Mouse (Mus musculus) urinary bladder, adult 18-20 months (tissue): Measurements from ENCODE around the gene Cd59b.

Experiments used
- DNase-seq, 2 experiments: peaks; one replicate each; pipeline ENCODE4 v3.0.0; 2022; ENCODE audit warnings: low spot score in 2 of 2, mixed read lengths in 2 of 2

The Cd59b gene

GRCm38 (mm10) chr2:104119097-104119496 lies 49.4 kb downstream of the Cd59b start:
- DNase-seq, result no peak

GRCm38 (mm10) chr2:104120312-104120711 lies 50.7 kb downstream of the Cd59b start:
- no peak for DNase-seq

GRCm38 (mm10) chr2:104121681-104122504 lies 52.2 kb downstream of the Cd59b start:
- no peak for DNase-seq

- peak; percentile 86 to 96 for DNase-seq
Observed at GRCm38 (mm10) chr2:104122505-104123378, 53.1 kb downstream of the Cd59b start, which contains the start of gene A930018P22Rik. TSS of gene A930018P22Rik (plus strand) at chr2:104122769.

GRCm38 (mm10) chr2:104123540-104123939 lies 53.9 kb downstream of the Cd59b start:
- no peak for DNase-seq

GRCm38 (mm10) chr2:104124071-104124470 lies 54.4 kb downstream of the Cd59b start:
- DNase-seq, result no peak

GRCm38 (mm10) chr2:104128803-104129531 lies 59.3 kb downstream of the Cd59b start:
- no peak for DNase-seq

GRCm38 (mm10) chr2:104130165-104130564 lies 60.5 kb downstream of the Cd59b start:
- DNase-seq, result no peak

GRCm38 (mm10) chr2:104130969-104131368 lies 61.3 kb downstream of the Cd59b start:
- DNase-seq, result no peak

- no peak for DNase-seq
Observed at GRCm38 (mm10) chr2:104132266-104132859, 62.7 kb downstream of the Cd59b start.

- DNase-seq, result no peak
Observed at GRCm38 (mm10) chr2:104133042-104133810, 63.6 kb downstream of the Cd59b start.

- peak; percentile 30 to 44 for DNase-seq
Observed at GRCm38 (mm10) chr2:104134150-104135056, 64.8 kb downstream of the Cd59b start.

- DNase-seq, result no peak
Observed at GRCm38 (mm10) chr2:104135920-104136319, 66.3 kb downstream of the Cd59b start.
